Mouse (Mus musculus): Measurements from ENCODE around the gene Pramel5.
"Not testable (repeated sequence)": the region's sequence is repeated elsewhere in the genome, so short reads cannot be mapped to it uniquely, and the experiment has no call there.

Gene Pramel5

DNA sequence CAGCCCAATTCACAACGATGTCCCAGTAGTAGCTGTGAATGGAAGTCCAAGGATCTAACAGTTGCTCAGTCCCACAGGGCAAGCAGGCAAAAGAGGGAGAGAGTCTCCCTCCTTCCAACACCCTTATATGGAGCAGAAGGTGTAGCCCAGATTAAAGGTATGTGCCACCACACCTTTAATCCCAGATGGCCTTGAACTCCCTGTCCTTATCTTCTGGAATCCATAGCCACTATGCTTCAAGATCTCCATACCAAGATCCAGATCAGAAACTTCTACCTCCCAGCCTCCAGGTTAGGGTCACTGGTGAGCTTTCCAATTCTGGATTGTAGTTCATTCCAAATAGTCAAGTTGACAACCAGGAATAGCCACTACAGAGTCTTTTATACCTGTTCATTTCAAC, at the start of gene Pramel5:
TSS of gene Pramel5 (minus strand) at position 101 of the 400 bp plus-strand sequence.
- in situ Hi-C loops (cut with MseI, MboI): not testable (repeated sequence)

GRCm38 (mm10) chr4:144329949-144330348, 49.7 kb upstream of the Pramel5 start, which contains the start of gene Gm13128:
Gm13128 (plus strand) TSS chr4:144330249.
- in situ Hi-C loops (cut with MseI, MboI): not testable (repeated sequence)

DNA sequence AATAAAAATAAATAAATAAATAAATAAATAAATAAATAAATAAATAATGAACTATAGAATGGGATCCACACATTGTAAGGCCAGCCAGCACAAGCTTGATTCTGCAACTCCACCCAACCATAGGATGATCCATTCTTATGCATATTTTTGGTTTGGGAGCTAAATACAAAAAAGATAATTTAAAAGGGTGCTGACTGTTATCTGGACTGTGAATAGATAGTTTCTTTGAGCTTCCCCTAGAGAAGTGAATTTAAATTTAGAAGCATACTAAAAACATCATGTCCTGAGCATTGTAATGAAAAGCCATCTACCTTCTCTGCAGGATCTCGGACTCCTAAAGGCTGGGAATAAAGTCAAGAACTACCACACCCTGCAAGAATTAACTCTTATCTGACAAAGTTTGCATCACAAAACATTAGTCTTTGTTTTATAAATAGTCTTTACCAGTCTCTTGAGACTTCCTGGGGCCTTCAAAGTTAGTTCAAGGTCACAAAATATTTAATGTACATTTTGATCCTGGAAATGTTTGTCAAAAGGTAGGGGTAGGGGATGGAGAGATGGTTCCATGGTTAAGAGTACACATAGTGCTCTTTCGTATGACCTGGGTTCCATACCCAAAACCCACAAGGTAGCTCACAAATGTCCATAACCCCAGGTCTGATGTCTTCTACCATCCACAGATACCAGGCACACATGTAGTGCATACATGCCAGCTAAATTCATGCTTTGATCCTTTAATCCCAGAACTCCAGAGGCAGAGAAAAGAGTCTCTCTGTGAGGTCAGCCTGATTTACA, 32.6 kb upstream of the Pramel5 start:
- in situ Hi-C loops (cut with MseI, MboI): not testable (repeated sequence)

DNA sequence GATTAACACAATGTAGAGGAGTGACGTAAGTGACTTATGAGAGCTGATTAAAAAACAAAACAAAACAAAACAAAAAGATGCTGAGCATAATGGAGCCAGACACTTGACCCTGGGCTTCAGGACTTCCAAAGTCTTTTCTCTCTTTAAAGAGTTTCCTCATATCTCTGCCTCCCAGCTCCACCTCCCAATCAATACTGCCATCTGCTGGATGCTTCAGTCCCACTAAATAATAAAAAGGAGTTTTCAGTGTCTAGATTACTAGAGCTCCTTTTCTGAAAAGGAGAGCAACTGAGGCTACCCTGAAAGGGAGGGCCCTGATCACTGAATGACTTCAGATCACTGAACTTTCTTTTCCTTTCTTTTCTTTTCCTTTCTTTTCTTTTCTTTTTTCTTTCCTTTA, 19.1 kb upstream of the Pramel5 start:
- in situ Hi-C loops (cut with MseI, MboI): loop anchor here (10.0 kb wide), 1 partner anchor 255 kb away; no protein-coding TSS in a partner anchor

- in situ Hi-C loops (cut with MseI, MboI): not testable (repeated sequence)
Observed at GRCm38 (mm10) chr4:144254768-144255167, 25.5 kb downstream of the Pramel5 start.
